Mouse (Mus musculus): ENCODE measurements around the gene Timm44.

- TF ChIP-seq CTCF (IDR thresholded peaks at IDR 0.05; ENCODE audit: extremely low read depth, insufficient read length, insufficient replicate concordance, low read depth, low read length) (no peak), POLR2A (IDR thresholded peaks at IDR 0.05; ENCODE audit: low read depth, low read length) (no peak)
Measured at GRCm38 (mm10) chr8:4216296-4216695, 59.4 kb downstream of the Timm44 start.
